Mouse (Mus musculus): ENCODE measurements around the gene Spc25. TPM values are rescaled to one million over a fixed set of nuclear protein-coding genes. Genes with fewer than 3 reads are reported as not detected.

Spc25 gene
- 57.4 TPM for polyA plus RNA-seq (2014; fragmentation: Illumina TruSeq; extraction: RNeasy Lipid Tissue Mini Kit (QIAGEN cat#74804); ENCODE audit: low read depth, low replicate concordance)

GRCm38 (mm10) chr2:69205791-69206351 is at the start of gene Spc25:
Spc25 (minus strand) TSS chr2:69206194.

GRCm38 (mm10) chr2:69210773-69211172 is 4.8 kb upstream of the Spc25 start, which contains the start of gene G6pc2:
G6pc2 (plus strand) TSS chr2:69211073.

Other genes with a start within 250 kb of the Spc25 start
- gene Nostrin, start 70.4 kb downstream of the Spc25 start, polyA plus RNA-seq (2014; fragmentation: Illumina TruSeq; extraction: RNeasy Lipid Tissue Mini Kit (QIAGEN cat#74804); ENCODE audit: low read depth, low replicate concordance), result 132 TPM
- 5.7 TPM for gene G6pc2, start 4.9 kb upstream of the Spc25 start, polyA plus RNA-seq (2014; fragmentation: Illumina TruSeq; extraction: RNeasy Lipid Tissue Mini Kit (QIAGEN cat#74804); ENCODE audit: low read depth, low replicate concordance)
- gene Abcb11, start 136.4 kb upstream of the Spc25 start, polyA plus RNA-seq (2014; fragmentation: Illumina TruSeq; extraction: RNeasy Lipid Tissue Mini Kit (QIAGEN cat#74804); ENCODE audit: low read depth, low replicate concordance), result 0.09 TPM
- 32.6 TPM for gene Dhrs9, start 174.3 kb upstream of the Spc25 start, polyA plus RNA-seq (2014; fragmentation: Illumina TruSeq; extraction: RNeasy Lipid Tissue Mini Kit (QIAGEN cat#74804); ENCODE audit: low read depth, low replicate concordance)